Mouse (Mus musculus) testis, adult 2 months (tissue): ENCODE measurements around the gene Cux2.

Experiments
- CTCF ChIP-seq: fragments of 200-500 bp; IDR thresholded peaks from 2 replicates; pipeline ENCODE4 v1.5.1; 2012; ENCODE audit warnings: low read depth, mild to moderate bottlenecking, inconsistent platforms, low read length, moderate library complexity; ENCODE audit not compliant: control insufficient read depth, insufficient read depth, insufficient replicate concordance
- POLR2A ChIP-seq: fragments of 200-500 bp; IDR thresholded peaks from 2 replicates; pipeline ENCODE4 v1.6.1; 2012; ENCODE audit warnings: low read depth, mild to moderate bottlenecking, inconsistent platforms, low read length, moderate library complexity; ENCODE audit not compliant: control insufficient read depth

GRCm38 (mm10) chr5:121895117-121895756 is 154.7 kb downstream of the Cux2 start:
- no peak for TF ChIP-seq CTCF
- TF ChIP-seq POLR2A, result no peak
